Mouse (Mus musculus) hindbrain, embryonic 12.5 days (tissue): ENCODE measurements around the gene 1810009A15Rik. TPM values are rescaled to one million over a fixed set of nuclear protein-coding genes. Genes with fewer than 3 reads are reported as not detected.

ENCODE experiments used
- ATAC-seq: fragments of 200-750 bp; cut with Nextera tagmentation; 2 replicates; pipeline ENCODE4 v1.8.0; 2017; ENCODE audit warnings: moderate TSS enrichment; ENCODE audit not compliant: low FRiP score
- H3K27ac ChIP-seq: fragments of 300-500 bp; sonication (generic); 2 replicates; pipeline ENCODE4 v1.5.1; 2016; ENCODE audit warnings: mild to moderate bottlenecking
- H3K27me3 ChIP-seq: fragments of 300-500 bp; sonication (generic); 2 replicates; pipeline ENCODE4 v1.6.1; 2016; ENCODE audit warnings: mild to moderate bottlenecking
- H3K36me3 ChIP-seq: fragments of 300-500 bp; sonication (generic); 2 replicates; pipeline ENCODE4 v1.6.1; 2016; ENCODE audit warnings: mild to moderate bottlenecking
- H3K4me1 ChIP-seq: fragments of 300-500 bp; sonication (generic); 2 replicates; pipeline ENCODE4 v1.6.1; 2016
- H3K4me2 ChIP-seq: fragments of 300-500 bp; sonication (generic); replicated peaks from 2 replicates; pipeline ENCODE4 v1.6.1; 2016; ENCODE audit warnings: mild to moderate bottlenecking
- H3K4me3 ChIP-seq: fragments of 300-500 bp; sonication (generic); 2 replicates; pipeline ENCODE4 v1.5.1; 2016; ENCODE audit warnings: mild to moderate bottlenecking
- H3K9ac ChIP-seq: fragments of 300-500 bp; sonication (generic); 2 replicates; pipeline ENCODE4 v1.6.1; 2016; ENCODE audit warnings: mild to moderate bottlenecking, moderate library complexity
- H3K9me3 ChIP-seq: fragments of 300-500 bp; sonication (generic); replicated peaks from 2 replicates; pipeline ENCODE4 v1.6.1; 2016; ENCODE audit warnings: mild to moderate bottlenecking
- WGBS: fragments of 180-500 bp; shearing (Covaris S2); methylation state at CpG from one replicate; pipeline ENCODE4 v1.1.7; 2016; 5-methylcytosine and 5-hydroxymethylcytosine counted together
- polyA plus RNA-seq: library from polyadenylated mRNA; unstranded; fragments of >200 nt; fragmentation: Nextera tagmentation; extraction: Ambion mirVana; gene quantifications from 2 replicates; pipeline ENCODE4 v1.2.1, GENCODE M21; 2016

The 1810009A15Rik gene
- polyA plus RNA-seq, 1 experiment from 2014 or later: 87.4 TPM

DNA sequence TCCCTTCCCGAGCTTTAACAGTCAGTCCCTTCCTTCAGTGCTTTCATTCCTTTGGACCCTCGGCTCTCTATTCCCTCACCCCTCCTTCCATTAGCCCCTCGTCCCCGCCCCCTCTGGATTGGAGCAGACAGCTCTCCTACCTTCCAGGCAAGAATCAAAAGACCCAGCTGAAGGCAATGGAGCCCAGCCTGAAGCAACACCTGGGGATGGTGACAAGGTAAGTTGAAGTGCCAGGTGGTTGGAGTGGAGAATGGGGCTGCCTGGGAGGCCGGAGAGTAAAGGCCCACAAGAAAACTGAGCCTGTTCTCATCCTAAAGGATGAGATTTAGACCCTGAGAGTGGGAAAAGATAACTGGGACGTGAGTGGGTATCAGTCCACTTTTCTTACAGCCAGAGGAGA, 19.9 kb downstream of the 1810009A15Rik start:
- Histone ChIP-seq H3K36me3 (peaks cover 92% of the 10 kb centered on the region), H3K9ac (no peak overlapping the region), H3K9me3 (no peaks in the 10 kb centered on the region), H3K27me3 (no peaks in the 10 kb centered on the region), H3K4me1 (no peaks in the 10 kb centered on the region), H3K4me3 (no peak overlapping the region), H3K27ac (no peak overlapping the region), H3K4me2 (no peak overlapping the region)
- ATAC-seq: no peak
- 92% methylated on average over 6 of the region's 6 CpGs for WGBS

DNA sequence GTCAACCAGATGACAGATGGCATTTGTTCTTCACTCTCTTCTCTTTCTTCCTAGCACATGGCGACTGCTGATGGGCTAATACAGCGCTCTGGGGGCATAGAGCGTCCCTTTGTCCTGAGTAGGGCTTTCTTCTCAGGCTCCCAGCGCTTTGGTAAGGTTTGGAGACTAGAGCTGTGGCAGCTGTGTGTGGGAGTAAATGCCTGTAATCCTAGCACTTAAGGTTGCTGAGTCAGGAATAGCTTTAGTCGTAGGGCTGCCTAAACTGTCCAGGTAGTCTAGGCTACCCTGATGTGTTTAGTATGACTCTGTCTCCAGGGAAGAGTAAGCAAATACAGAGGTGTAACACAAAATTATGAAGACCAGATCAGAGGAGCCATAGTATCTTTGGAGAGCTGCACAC, 23.2 kb downstream of the 1810009A15Rik start:
- H3K4me1 ChIP-seq: no peaks in the 10 kb centered on the region
- no peak overlapping the region for H3K27ac ChIP-seq
- H3K36me3 ChIP-seq: peaks cover 100% of the 10 kb centered on the region
- no peaks in the 10 kb centered on the region for H3K9me3 ChIP-seq
- H3K9ac ChIP-seq: no peak overlapping the region
- no peak overlapping the region for H3K4me3 ChIP-seq
- 96% methylated on average over 5 of the region's 5 CpGs for WGBS
- no peak for ATAC-seq
- H3K4me2 ChIP-seq: no peak overlapping the region
- no peaks in the 10 kb centered on the region for H3K27me3 ChIP-seq

DNA sequence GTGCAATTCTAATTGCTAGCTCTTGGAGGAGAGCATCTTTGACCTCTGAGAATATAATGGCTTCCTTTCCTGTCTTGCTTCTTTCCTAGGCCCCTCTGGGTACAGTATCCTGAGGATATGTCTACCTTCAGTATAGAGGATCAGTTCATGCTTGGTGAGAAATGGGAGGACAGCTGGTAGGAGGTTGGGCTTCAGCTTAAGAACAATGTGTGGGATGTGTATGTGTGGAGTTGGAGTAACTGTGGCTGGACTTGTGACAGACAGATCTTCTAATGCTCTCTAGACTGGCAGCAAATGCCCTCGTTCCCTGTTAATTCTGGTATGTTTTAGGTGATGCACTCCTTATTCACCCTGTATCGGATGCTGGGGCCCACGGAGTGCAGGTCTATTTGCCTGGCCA, 25.6 kb downstream of the 1810009A15Rik start:
- H3K4me3 ChIP-seq: no peak overlapping the region
- no peaks in the 10 kb centered on the region for H3K9me3 ChIP-seq
- no peak for ATAC-seq
- no peaks in the 10 kb centered on the region for H3K4me1 ChIP-seq
- 91% methylated on average over 3 of the region's 3 CpGs for WGBS
- no peak overlapping the region for H3K4me2 ChIP-seq
- no peak overlapping the region for H3K9ac ChIP-seq
- no peaks in the 10 kb centered on the region for H3K27me3 ChIP-seq
- peaks cover 83% of the 10 kb centered on the region for H3K36me3 ChIP-seq
- H3K27ac ChIP-seq: no peak overlapping the region

DNA sequence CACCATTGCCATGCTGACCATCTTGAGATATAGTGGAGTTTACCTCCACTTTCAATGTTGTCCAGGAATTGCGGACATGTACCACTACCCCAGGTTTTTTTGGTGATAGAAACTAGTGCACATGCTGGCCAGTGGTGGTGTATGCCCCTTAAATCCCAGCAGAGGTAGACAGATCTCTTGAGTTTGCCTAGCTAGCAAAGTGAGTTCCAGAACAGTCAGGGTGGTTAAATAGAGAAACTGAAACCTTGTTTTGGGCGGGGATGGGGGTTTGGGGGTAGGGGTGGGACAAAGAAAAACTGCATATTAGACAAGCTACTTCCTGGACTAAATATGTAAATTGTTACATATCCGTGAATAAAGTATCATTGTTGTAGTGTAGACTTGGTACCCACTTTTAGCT, 30.3 kb downstream of the 1810009A15Rik start:
- Histone ChIP-seq H3K27me3 (no peaks in the 10 kb centered on the region), H3K27ac (no peak overlapping the region), H3K36me3 (peaks cover 37% of the 10 kb centered on the region), H3K9me3 (no peaks in the 10 kb centered on the region), H3K4me3 (no peak overlapping the region), H3K4me2 (no peak overlapping the region), H3K4me1 (peaks cover 13% of the 10 kb centered on the region; the same call in 1 of the 2 replicates), H3K9ac (no peak overlapping the region)
- no peak for ATAC-seq
- WGBS: 94% methylated on average over 3 of the region's 3 CpGs

- Histone ChIP-seq H3K4me2 (peak overlapping the region; percentile 75), H3K4me3 (peak overlapping the region; percentile 69), H3K27me3 (no peaks in the 10 kb centered on the region), H3K27ac (peak overlapping the region; percentile 82), H3K9me3 (no peaks in the 10 kb centered on the region), H3K4me1 (peaks cover 13% of the 10 kb centered on the region; the same call in 1 of the 2 replicates), H3K9ac (no peak overlapping the region), H3K36me3 (peaks cover 31% of the 10 kb centered on the region)
- peak; percentile 15; the same call in 1 of the 2 replicates for ATAC-seq
- WGBS: 66% methylated on average over 6 of the region's 6 CpGs
Measured at GRCm38 (mm10) chr19:8919684-8920072, 31.0 kb downstream of the 1810009A15Rik start.

- WGBS: 3% methylated on average over 47 of the region's 50 CpGs
- Histone ChIP-seq H3K4me1 (peaks cover 13% of the 10 kb centered on the region; the same call in 1 of the 2 replicates), H3K36me3 (peaks cover 27% of the 10 kb centered on the region), H3K27ac (peak within 1 kb of the TSS; percentile 82), H3K9me3 (no peaks in the 10 kb centered on the region), H3K4me2 (peak within 1 kb of the TSS; percentile 75), H3K9ac (peak within 1 kb of the TSS; percentile 77), H3K4me3 (peak within 1 kb of the TSS; percentile 69), H3K27me3 (no peaks in the 10 kb centered on the region)
- peak; percentile 99 for ATAC-seq
Measured at GRCm38 (mm10) chr19:8920073-8920736, 31.6 kb downstream of the 1810009A15Rik start, which contains the start of gene B3gat3. Gene B3gat3, plus strand, starts transcription at chr19:8920374.

DNA sequence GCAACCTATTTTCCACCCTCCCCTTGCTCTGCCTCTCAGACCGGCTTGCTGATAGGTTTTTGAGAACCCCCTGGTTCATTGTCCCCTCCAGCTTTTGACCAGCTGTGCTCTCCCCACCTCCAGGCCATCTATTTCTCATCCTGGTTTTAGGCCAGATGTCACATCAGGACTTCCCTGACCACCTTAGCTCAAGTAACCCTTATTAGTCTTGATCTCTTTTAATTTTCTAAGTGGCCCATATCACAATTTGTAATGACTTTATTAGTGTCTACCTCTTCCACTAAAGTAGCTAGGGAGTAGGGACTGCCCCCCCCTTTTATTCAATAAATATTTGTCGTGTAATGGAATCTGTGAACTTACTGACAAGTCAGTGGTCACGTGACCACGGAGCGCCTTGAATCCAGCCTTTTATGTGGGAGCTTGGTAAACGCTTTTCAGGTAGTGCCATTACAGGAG, 32.2 kb downstream of the 1810009A15Rik start:
- no peaks in the 10 kb centered on the region for H3K27me3 ChIP-seq
- H3K4me2 ChIP-seq: peak overlapping the region; percentile 75
- H3K9me3 ChIP-seq: no peaks in the 10 kb centered on the region
- H3K4me1 ChIP-seq: peaks cover 13% of the 10 kb centered on the region; the same call in 1 of the 2 replicates
- peak overlapping the region; percentile 82 for H3K27ac ChIP-seq
- H3K4me3 ChIP-seq: peak overlapping the region; percentile 69
- H3K9ac ChIP-seq: peak overlapping the region; percentile 77
- 2% methylated on average over 6 of the region's 6 CpGs for whole genome bisulfite sequencing
- ATAC-seq: no peak; the same call in 1 of the 2 replicates
- H3K36me3 ChIP-seq: peaks cover 27% of the 10 kb centered on the region

DNA sequence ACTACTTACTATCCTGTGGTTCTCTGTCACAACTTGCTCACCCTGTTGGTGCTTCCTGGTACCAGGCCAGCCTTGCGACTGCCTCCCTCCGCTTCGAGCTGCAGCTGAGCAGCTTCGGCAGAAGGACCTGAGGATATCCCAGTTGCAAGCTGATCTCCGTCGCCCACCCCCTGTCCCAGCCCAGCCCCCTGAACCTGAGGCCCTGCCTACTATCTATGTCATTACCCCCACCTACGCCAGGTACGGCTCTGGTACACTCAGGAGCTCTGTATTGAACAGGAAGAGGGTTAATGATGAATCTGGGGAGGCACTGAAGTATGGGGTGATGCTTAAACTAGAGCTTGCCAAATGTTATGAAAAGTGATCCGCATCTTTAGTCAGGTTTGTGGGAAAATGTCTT, 33.1 kb downstream of the 1810009A15Rik start:
- ATAC-seq: no peak
- Histone ChIP-seq H3K27me3 (no peaks in the 10 kb centered on the region), H3K27ac (no peak overlapping the region), H3K9me3 (no peaks in the 10 kb centered on the region), H3K4me1 (peaks cover 13% of the 10 kb centered on the region; the same call in 1 of the 2 replicates), H3K9ac (0 out of 2 replicates have a peak overlapping the region, but pooled peaks have one; percentile 77), H3K36me3 (peaks cover 25% of the 10 kb centered on the region), H3K4me3 (no peak overlapping the region), H3K4me2 (peak overlapping the region; percentile 75; the same call in 1 of the 2 replicates)
- 79% methylated on average over 9 of the region's 9 CpGs for WGBS

DNA sequence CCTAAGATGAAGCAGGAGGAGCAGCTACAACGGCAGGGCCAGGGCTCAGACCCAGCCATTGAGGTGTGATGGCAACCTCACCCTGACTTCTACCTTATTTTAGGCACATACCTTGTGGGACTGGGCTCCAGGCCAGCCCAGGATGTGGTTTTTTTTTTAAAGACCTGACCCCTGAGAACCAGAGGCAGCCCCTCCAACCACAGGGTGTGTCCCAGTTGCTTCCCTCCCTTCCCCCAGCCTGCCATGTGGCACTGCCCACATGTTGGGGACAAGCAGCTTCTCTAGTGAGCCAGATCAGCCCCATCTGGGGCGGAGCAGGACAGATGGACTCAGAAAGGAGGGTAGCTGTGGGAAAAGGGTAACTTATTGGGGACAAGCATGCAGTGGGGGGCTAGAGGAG, 38.1 kb downstream of the 1810009A15Rik start:
- H3K9ac ChIP-seq: no peak overlapping the region
- peaks cover 6% of the 10 kb centered on the region for H3K27me3 ChIP-seq
- WGBS: 88% methylated on average over 2 of the region's 2 CpGs
- H3K4me1 ChIP-seq: peaks cover 17% of the 10 kb centered on the region
- H3K4me3 ChIP-seq: no peak overlapping the region
- H3K36me3 ChIP-seq: peaks cover 28% of the 10 kb centered on the region
- no peak for ATAC-seq
- H3K9me3 ChIP-seq: no peaks in the 10 kb centered on the region
- no peak overlapping the region for H3K27ac ChIP-seq
- H3K4me2 ChIP-seq: no peak overlapping the region

- WGBS: 93% methylated on average over 12 of the region's 12 CpGs
- no peak overlapping the region for H3K9ac ChIP-seq
- H3K9me3 ChIP-seq: no peaks in the 10 kb centered on the region
- H3K4me2 ChIP-seq: no peak overlapping the region
- H3K4me1 ChIP-seq: peaks cover 13% of the 10 kb centered on the region
- no peak overlapping the region for H3K27ac ChIP-seq
- H3K4me3 ChIP-seq: no peak overlapping the region
- H3K36me3 ChIP-seq: peaks cover 28% of the 10 kb centered on the region
- no peak for ATAC-seq
- H3K27me3 ChIP-seq: peaks cover 6% of the 10 kb centered on the region
Measured at GRCm38 (mm10) chr19:8927891-8928525, 39.4 kb downstream of the 1810009A15Rik start.

DNA sequence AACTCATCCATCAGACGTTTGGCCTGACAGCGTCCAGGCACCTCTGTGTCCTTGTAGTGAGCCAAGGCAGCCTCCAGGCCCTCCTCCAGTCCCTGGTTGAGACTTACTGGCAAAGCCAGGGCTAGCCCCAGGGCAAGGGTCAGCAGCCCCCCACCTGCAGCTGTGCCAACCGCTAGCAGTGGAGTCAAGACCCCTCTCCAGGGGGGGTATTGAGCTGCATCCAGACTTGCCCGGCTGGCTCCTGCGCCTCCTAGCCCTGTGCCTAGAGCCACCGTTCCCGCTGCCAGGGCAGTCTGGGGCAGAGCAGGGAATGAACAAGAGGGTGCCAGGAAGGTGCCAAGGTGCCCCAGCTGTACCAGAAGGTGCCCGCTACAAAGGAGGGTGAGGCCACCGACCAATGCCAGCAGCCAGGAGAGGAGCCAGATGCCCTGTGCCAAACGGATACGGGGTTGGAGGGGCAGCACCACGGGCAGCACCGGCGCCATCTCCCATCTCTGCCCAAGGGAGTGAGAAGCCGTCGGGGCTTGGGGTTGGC, 40.1 kb downstream of the 1810009A15Rik start:
- peak; percentile 17 for ATAC-seq
- H3K27me3 ChIP-seq: peaks cover 6% of the 10 kb centered on the region
- peaks cover 35% of the 10 kb centered on the region for H3K36me3 ChIP-seq
- peak overlapping the region; percentile 54 for H3K4me3 ChIP-seq
- 15% methylated on average over 16 of the region's 16 CpGs for WGBS
- H3K4me1 ChIP-seq: peaks cover 13% of the 10 kb centered on the region
- no peak overlapping the region for H3K27ac ChIP-seq
- H3K4me2 ChIP-seq: peak overlapping the region; percentile 67
- H3K9ac ChIP-seq: peak overlapping the region; percentile 77; the same call in 1 of the 2 replicates
- no peaks in the 10 kb centered on the region for H3K9me3 ChIP-seq
